28 mouse cellular contexts compared by ENCODE assay signal in the genomic region with DNA sequence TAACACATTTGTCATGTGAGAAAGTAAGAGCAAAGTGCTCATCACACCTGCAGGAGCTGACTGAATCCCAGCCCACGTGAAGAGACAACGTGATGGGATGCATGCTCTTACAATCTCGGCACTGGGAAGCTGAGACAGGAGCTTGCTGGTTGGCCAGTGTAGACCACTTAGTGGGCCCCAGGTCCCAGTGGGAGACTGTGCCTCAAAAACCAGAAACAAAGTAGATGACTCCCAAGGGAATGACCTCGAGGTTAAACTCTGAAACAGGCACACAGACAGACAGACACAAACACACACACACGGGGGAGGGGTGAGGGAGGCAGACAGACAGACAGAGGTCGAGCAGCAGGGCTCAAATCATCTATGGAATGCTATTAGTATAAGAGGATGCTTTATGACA.
DNase-seq lines count a peak whose midpoint lies in the region; ATAC-seq and TF ChIP-seq lines count a peak whose summit lies in the region.
"Had no signal": no experiment of that assay in that cellular context is flagged by ENCODE, and none has a peak within 500 bp of the region (broad histone marks: within the 10 kb centered on the region; RNA-seq: fewer than 3 reads in every experiment).

No protein-coding gene starts in this region.

- no peaks in the 10 kb centered on the region for H3K9me3 ChIP-seq in embryonic facial prominence, embryonic 15.5 days (replicated peaks)
- no peaks in the 10 kb centered on the region for H3K9me3 ChIP-seq in embryonic facial prominence, embryonic 10.5 days
- H3K9me3 ChIP-seq in liver, postnatal 0 days (ENCODE audit: low read length) = no peaks in the 10 kb centered on the region
- H3K9me3 ChIP-seq in liver, embryonic 12.5 days (replicated peaks) = no peaks in the 10 kb centered on the region
- H3K9me3 ChIP-seq: embryonic facial prominence, embryonic 13.5 days; G1E; heart, embryonic 12.5 days; heart, embryonic 15.5 days; hindbrain, embryonic 10.5 days; hindbrain, embryonic 13.5 days; intestine, embryonic 15.5 days had no signal

- no peak for TF ChIP-seq EP300 in liver, postnatal 0 days (IDR thresholded peaks at IDR 0.05; ENCODE audit: low read depth)

- ATAC-seq in embryonic facial prominence, embryonic 15.5 days (ENCODE audit: insufficient number of reproducible peaks, low FRiP score, low TSS enrichment, low read depth) = no peak
- peak; percentile 14; the same call in 1 of the 2 replicates for ATAC-seq in liver, postnatal 0 days
- ATAC-seq in liver, embryonic 12.5 days = no peak
- ATAC-seq: forebrain, embryonic 14.5 days; hindbrain, embryonic 16.5 days; intestine, embryonic 15.5 days; Patski had no signal

- no peak for DNase-seq in embryonic facial prominence, embryonic 10.5 days (ENCODE audit: low spot score)
- DNase-seq in heart, adult 11 months = peak; percentile 93
- no peak for DNase-seq in heart, adult 8-10 months (ENCODE audit: low spot score)
- DNase-seq in liver, postnatal 0 days = no peak
- DNase-seq: adrenal gland, postnatal 10 days; adrenal gland, postnatal 36 days; cerebellum, adult 11 months; cerebellum, adult 2 months; cerebellum, adult 9-11 months; cerebellum, postnatal 25 days; gastrocnemius, postnatal 10 days; heart, adult 18-20 months; heart, postnatal 10 days; heart, postnatal 36 days; kidney, adult 11 months had no signal

- no peak for TF ChIP-seq CTCF in liver, postnatal 0 days (IDR thresholded peaks at IDR 0.05; ENCODE audit: low read depth)

- 66% methylated on average over 6 of the region's 6 CpGs for WGBS in embryonic facial prominence, embryonic 15.5 days
- 72% methylated on average over 6 of the region's 6 CpGs for WGBS in embryonic facial prominence, embryonic 10.5 days
- 59% methylated on average over 6 of the region's 6 CpGs for WGBS in liver, postnatal 0 days (ENCODE audit: insufficient replicate concordance)
- WGBS in liver, embryonic 12.5 days (ENCODE audit: insufficient replicate concordance) = 51% methylated on average over 6 of the region's 6 CpGs

- H3K4me3 ChIP-seq in embryonic facial prominence, embryonic 15.5 days (replicated peaks) = no peak overlapping the region
- no peak overlapping the region for H3K4me3 ChIP-seq in embryonic facial prominence, embryonic 10.5 days
- H3K4me3 ChIP-seq in liver, postnatal 0 days (ENCODE audit: low read depth, low read length) = no peak overlapping the region
- H3K4me3 ChIP-seq in liver, embryonic 12.5 days = no peak overlapping the region
- H3K4me3 ChIP-seq: embryonic facial prominence, embryonic 13.5 days; forebrain, embryonic 10.5 days; heart, embryonic 12.5 days; heart, embryonic 15.5 days; hindbrain, embryonic 10.5 days; hindbrain, embryonic 13.5 days; intestine, embryonic 15.5 days had no signal

- H3K36me3 ChIP-seq in embryonic facial prominence, embryonic 15.5 days = no peaks in the 10 kb centered on the region
- no peaks in the 10 kb centered on the region; the same call in 1 of the 2 replicates for H3K36me3 ChIP-seq in embryonic facial prominence, embryonic 10.5 days (replicated peaks)
- no peaks in the 10 kb centered on the region for H3K36me3 ChIP-seq in liver, postnatal 0 days (replicated peaks; ENCODE audit: insufficient read depth, low read length)
- no peaks in the 10 kb centered on the region for H3K36me3 ChIP-seq in liver, embryonic 12.5 days
- H3K36me3 ChIP-seq: embryonic facial prominence, embryonic 13.5 days; G1E; heart, embryonic 15.5 days; hindbrain, embryonic 13.5 days; intestine, embryonic 15.5 days had no signal

- H3K27ac ChIP-seq in embryonic facial prominence, embryonic 15.5 days (replicated peaks) = 0 out of 2 replicates have a peak overlapping the region, but pooled peaks have one; percentile 28
- H3K27ac ChIP-seq in embryonic facial prominence, embryonic 10.5 days (replicated peaks) = no peak overlapping the region
- H3K27ac ChIP-seq in liver, postnatal 0 days (ENCODE audit: low read depth) = no peak overlapping the region
- no peak overlapping the region for H3K27ac ChIP-seq in liver, embryonic 12.5 days
- H3K27ac ChIP-seq: embryonic facial prominence, embryonic 13.5 days; forebrain, embryonic 10.5 days; heart, embryonic 15.5 days; hindbrain, embryonic 10.5 days; hindbrain, embryonic 13.5 days; intestine, embryonic 15.5 days had no signal

- H3K27me3 ChIP-seq in embryonic facial prominence, embryonic 15.5 days = no peaks in the 10 kb centered on the region
- H3K27me3 ChIP-seq in embryonic facial prominence, embryonic 10.5 days (replicated peaks; ENCODE audit: low read depth, poor library complexity, severe bottlenecking) = no peaks in the 10 kb centered on the region
- H3K27me3 ChIP-seq in liver, postnatal 0 days (ENCODE audit: insufficient read depth, low read length) = no peaks in the 10 kb centered on the region
- H3K27me3 ChIP-seq in liver, embryonic 12.5 days (replicated peaks) = no peaks in the 10 kb centered on the region
- H3K27me3 ChIP-seq: embryonic facial prominence, embryonic 13.5 days; heart, embryonic 12.5 days; heart, embryonic 15.5 days; hindbrain, embryonic 13.5 days; intestine, embryonic 15.5 days; Patski had no signal

- H3K4me2 ChIP-seq in embryonic facial prominence, embryonic 15.5 days (replicated peaks) = no peak overlapping the region
- H3K4me2 ChIP-seq in liver, postnatal 0 days (ENCODE audit: low read depth, low read length) = no peak overlapping the region
- H3K4me2 ChIP-seq in liver, embryonic 12.5 days = no peak overlapping the region
- H3K4me2 ChIP-seq: embryonic facial prominence, embryonic 13.5 days; heart, embryonic 12.5 days; heart, embryonic 15.5 days; hindbrain, embryonic 13.5 days; intestine, embryonic 15.5 days had no signal

- peaks cover 33% of the 10 kb centered on the region for H3K4me1 ChIP-seq in embryonic facial prominence, embryonic 15.5 days
- H3K4me1 ChIP-seq in embryonic facial prominence, embryonic 10.5 days = peaks cover 59% of the 10 kb centered on the region
- H3K4me1 ChIP-seq in liver, postnatal 0 days (ENCODE audit: insufficient read depth) = peaks cover 13% of the 10 kb centered on the region
- peaks cover 14% of the 10 kb centered on the region for H3K4me1 ChIP-seq in liver, embryonic 12.5 days

- no peak overlapping the region for H3K9ac ChIP-seq in embryonic facial prominence, embryonic 15.5 days
- H3K9ac ChIP-seq in liver, postnatal 0 days (replicated peaks) = no peak overlapping the region
- no peak overlapping the region for H3K9ac ChIP-seq in liver, embryonic 12.5 days
- H3K9ac ChIP-seq: embryonic facial prominence, embryonic 13.5 days; heart, embryonic 12.5 days; heart, embryonic 15.5 days; hindbrain, embryonic 13.5 days; intestine, embryonic 15.5 days had no signal
